ENCODE assay signal across 8 mouse cellular contexts in the genomic region with DNA sequence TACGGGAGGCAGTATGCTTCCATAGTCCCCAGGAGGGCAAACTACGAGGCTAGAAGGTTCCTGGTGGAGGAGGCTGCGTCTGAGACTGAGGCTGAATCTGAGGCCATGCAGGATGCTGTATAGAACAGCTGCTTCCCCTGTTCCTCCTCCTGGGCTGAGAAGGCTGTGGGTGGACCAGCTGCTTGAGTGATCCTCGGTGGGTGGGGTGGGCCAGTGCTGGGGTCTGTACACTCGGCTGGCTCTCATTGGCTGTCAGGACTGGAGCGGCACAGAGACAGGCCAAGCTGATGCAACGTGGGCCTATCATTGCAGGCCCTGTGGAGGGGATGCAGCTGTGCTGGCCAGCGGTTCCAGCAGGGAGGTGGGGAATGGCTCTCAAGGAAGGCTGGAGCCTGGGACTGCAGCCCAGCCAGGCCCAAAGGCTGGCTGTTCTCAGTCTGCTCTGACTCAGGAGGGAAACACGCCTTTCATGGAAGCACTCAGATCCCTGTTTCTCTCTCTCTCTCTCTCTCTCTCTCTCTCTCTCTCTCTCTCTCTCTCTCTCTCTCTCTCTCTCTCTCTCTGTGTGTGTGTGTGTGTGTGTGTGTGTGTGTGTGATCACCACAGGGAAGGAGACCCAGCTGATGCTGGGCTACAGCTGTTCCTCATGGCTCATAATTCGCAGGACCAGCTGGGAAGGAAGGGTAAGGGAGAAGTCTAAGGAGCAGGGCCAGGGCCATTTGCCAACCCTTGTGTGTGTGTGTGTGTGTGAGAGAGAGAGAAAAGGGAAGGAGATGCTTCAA. TPM values are rescaled to one million over a fixed set of nuclear protein-coding genes. Genes with fewer than 3 reads are reported as not detected.
DNase-seq lines count a peak whose midpoint lies in the region; ATAC-seq and TF ChIP-seq lines count a peak whose summit lies in the region.

No protein-coding gene starts in this region.

- no peaks in the 10 kb centered on the region for H3K36me3 ChIP-seq in embryonic facial prominence, embryonic 13.5 days
- H3K36me3 ChIP-seq in kidney, adult 2 months (ENCODE audit: control insufficient read depth, insufficient read depth, low read length): no peaks in the 10 kb centered on the region
- H3K36me3 ChIP-seq in limb, embryonic 10.5 days: no peaks in the 10 kb centered on the region
- no peaks in the 10 kb centered on the region for H3K36me3 ChIP-seq in midbrain, embryonic 12.5 days
- no peaks in the 10 kb centered on the region for H3K36me3 ChIP-seq in stomach, embryonic 15.5 days

- peak overlapping the region; percentile 61 for H3K9ac ChIP-seq in embryonic facial prominence, embryonic 13.5 days
- peak overlapping the region; percentile 29; the same call in 1 of the 2 replicates for H3K9ac ChIP-seq in midbrain, embryonic 12.5 days (replicated peaks)
- H3K9ac ChIP-seq in stomach, embryonic 15.5 days: no peak overlapping the region

- 4% methylated on average over 10 of the region's 10 CpGs for WGBS in embryonic facial prominence, embryonic 13.5 days
- 70% methylated on average over 10 of the region's 10 CpGs for WGBS in kidney, adult 2 months
- 6% methylated on average over 10 of the region's 10 CpGs for WGBS in limb, embryonic 10.5 days
- 3% methylated on average over 10 of the region's 10 CpGs for WGBS in midbrain, embryonic 12.5 days
- WGBS in stomach, embryonic 15.5 days: 19% methylated on average over 10 of the region's 10 CpGs

- TF ChIP-seq CTCF in kidney, adult 2 months (conservative IDR thresholded peaks at IDR 0.05; ENCODE audit: insufficient read depth, insufficient read length, low read depth, low read length): no peak

- peak; percentile 74 for DNase-seq in adipocyte (ENCODE audit: low spot score)
- DNase-seq in heart, adult 8-10 months (ENCODE audit: low spot score): peak; percentile 91
- DNase-seq in kidney, adult 2 months: peak; percentile 82
- peak; percentile 93 for DNase-seq in limb, embryonic 10.5 days (ENCODE audit: low spot score)
- DNase-seq in spleen, adult 12 weeks (ENCODE audit: low spot score): no peak

- ATAC-seq in embryonic facial prominence, embryonic 13.5 days (ENCODE audit: insufficient number of reproducible peaks, insufficient read depth, low FRiP score, low TSS enrichment, low read depth): peak; percentile 97
- peak; percentile 95 for ATAC-seq in midbrain, embryonic 12.5 days (ENCODE audit: low FRiP score, low read depth)
- peak; percentile 95 for ATAC-seq in stomach, embryonic 15.5 days (ENCODE audit: insufficient read depth, low FRiP score, low read depth)

- no peaks in the 10 kb centered on the region for H3K27me3 ChIP-seq in embryonic facial prominence, embryonic 13.5 days
- no peaks in the 10 kb centered on the region for H3K27me3 ChIP-seq in kidney, adult 2 months (replicated peaks; ENCODE audit: control insufficient read depth, insufficient read depth, low read length)
- no peaks in the 10 kb centered on the region for H3K27me3 ChIP-seq in limb, embryonic 10.5 days (ENCODE audit: low read depth, poor library complexity, severe bottlenecking)
- no peaks in the 10 kb centered on the region for H3K27me3 ChIP-seq in midbrain, embryonic 12.5 days
- H3K27me3 ChIP-seq in stomach, embryonic 15.5 days (replicated peaks): no peaks in the 10 kb centered on the region

- no peak for TF ChIP-seq POLR2A in kidney, adult 2 months (IDR thresholded peaks at IDR 0.05; ENCODE audit: low read depth, low read length)

- H3K27ac ChIP-seq in embryonic facial prominence, embryonic 13.5 days: peak overlapping the region; percentile 99
- H3K27ac ChIP-seq in kidney, adult 2 months (ENCODE audit: insufficient read depth, low read depth, low read length): no peak overlapping the region
- H3K27ac ChIP-seq in limb, embryonic 10.5 days: peak overlapping the region; percentile 96
- H3K27ac ChIP-seq in midbrain, embryonic 12.5 days (replicated peaks): peak overlapping the region; percentile 96
- H3K27ac ChIP-seq in stomach, embryonic 15.5 days: peak overlapping the region; percentile 98

- no peaks in the 10 kb centered on the region for H3K9me3 ChIP-seq in embryonic facial prominence, embryonic 13.5 days
- H3K9me3 ChIP-seq in limb, embryonic 10.5 days (replicated peaks): no peaks in the 10 kb centered on the region
- 0 out of 2 replicates have a peak, but pooled peaks cover 3% of the 10 kb centered on the region for H3K9me3 ChIP-seq in midbrain, embryonic 12.5 days
- H3K9me3 ChIP-seq in stomach, embryonic 15.5 days: no peaks in the 10 kb centered on the region

- peak overlapping the region; percentile 42 for H3K4me2 ChIP-seq in embryonic facial prominence, embryonic 13.5 days
- H3K4me2 ChIP-seq in midbrain, embryonic 12.5 days (replicated peaks): peak overlapping the region; percentile 27
- peak overlapping the region; percentile 27; the same call in 1 of the 2 replicates for H3K4me2 ChIP-seq in stomach, embryonic 15.5 days

- peak overlapping the region; percentile 3; the same call in 1 of the 2 replicates for H3K4me3 ChIP-seq in embryonic facial prominence, embryonic 13.5 days
- H3K4me3 ChIP-seq in kidney, adult 2 months (ENCODE audit: insufficient read depth, low read depth, low read length): no peak overlapping the region
- peak overlapping the region; percentile 31 for H3K4me3 ChIP-seq in limb, embryonic 10.5 days
- H3K4me3 ChIP-seq in midbrain, embryonic 12.5 days: no peak overlapping the region
- no peak overlapping the region for H3K4me3 ChIP-seq in stomach, embryonic 15.5 days (replicated peaks)

- peaks cover 49% of the 10 kb centered on the region for H3K4me1 ChIP-seq in embryonic facial prominence, embryonic 13.5 days
- H3K4me1 ChIP-seq in kidney, adult 2 months (ENCODE audit: control insufficient read depth, insufficient read depth, low read length): peaks cover 25% of the 10 kb centered on the region
- peaks cover 63% of the 10 kb centered on the region for H3K4me1 ChIP-seq in limb, embryonic 10.5 days
- H3K4me1 ChIP-seq in midbrain, embryonic 12.5 days: peaks cover 54% of the 10 kb centered on the region
- peaks cover 47% of the 10 kb centered on the region for H3K4me1 ChIP-seq in stomach, embryonic 15.5 days

RNA-seq across cellular contexts. Expression of gene Serpinh1, which starts 7.2 kb away (rescaled TPM):
- 1,619 and 1,744 TPM in 2 replicates for polyA plus RNA-seq in embryonic facial prominence, embryonic 13.5 days (2015; fragmentation: Nextera tagmentation; extraction: Ambion mirVana)
- 100 to 1,000 TPM; 129 to 268 (median 205) TPM for total RNA-seq in heart, adult 8-10 months (2022)
- 127 and 150 TPM in 2 replicates for polyA plus RNA-seq in kidney, adult 2 months (2012; rRNA removed)
- 1,171 and 1,177 TPM in 2 replicates for polyA plus RNA-seq in limb, embryonic 10.5 days (2016; fragmentation: Nextera tagmentation; extraction: Ambion mirVana)
- polyA plus RNA-seq in midbrain, embryonic 12.5 days (2016; fragmentation: Nextera tagmentation; extraction: Ambion mirVana): 475 and 557 TPM in 2 replicates
- polyA plus RNA-seq in stomach, embryonic 15.5 days (2015; fragmentation: Nextera tagmentation; extraction: Ambion mirVana): 1,174 and 1,300 TPM in 2 replicates

RNA-seq across cellular contexts. Expression of gene Gdpd5, which starts 21.0 kb away (rescaled TPM):
- 10.8 and 11.3 TPM in 2 replicates for polyA plus RNA-seq in embryonic facial prominence, embryonic 13.5 days (2015; fragmentation: Nextera tagmentation; extraction: Ambion mirVana)
- 10 to 100 TPM; 19.7 to 30.7 (median 24.3) TPM for total RNA-seq in heart, adult 8-10 months (2022)
- 10.4 and 11.5 TPM in 2 replicates for polyA plus RNA-seq in kidney, adult 2 months (2012; rRNA removed)
- 9.9 and 12.3 TPM in 2 replicates for polyA plus RNA-seq in limb, embryonic 10.5 days (2016; fragmentation: Nextera tagmentation; extraction: Ambion mirVana)
- 32.7 and 32.9 TPM in 2 replicates for polyA plus RNA-seq in midbrain, embryonic 12.5 days (2016; fragmentation: Nextera tagmentation; extraction: Ambion mirVana)
- polyA plus RNA-seq in stomach, embryonic 15.5 days (2015; fragmentation: Nextera tagmentation; extraction: Ambion mirVana): 18.4 and 18.8 TPM in 2 replicates

Comparison
In these comparisons a context has a peak if more than half of its experiments do, and no peak if none do; other contexts are left out.
1. H3K4me3 ChIP-seq: peak in embryonic facial prominence, embryonic 13.5 days (single experiment) and limb, embryonic 10.5 days (single experiment); none in kidney, adult 2 months (single experiment), midbrain, embryonic 12.5 days (single experiment) and stomach, embryonic 15.5 days (single experiment).
2. Peak in every context shown above with its lines, with median percentiles within 50 percentile points of each other: ATAC-seq and H3K4me2 ChIP-seq.